Mouse (Mus musculus) embryonic fibroblast, embryonic 13.5 days (primary cell): Measurements from ENCODE around the gene a.

Experiments
- CTCF ChIP-seq: IDR thresholded peaks from 2 replicates; pipeline ENCODE4 v1.5.1; 2011; ENCODE audit warnings: mild to moderate bottlenecking, control low read depth, low read length, moderate library complexity, borderline replicate concordance; ENCODE audit not compliant: insufficient read depth
- POLR2A ChIP-seq: IDR thresholded peaks from 2 replicates; pipeline ENCODE4 v1.6.1; 2011; ENCODE audit warnings: low read depth, mild to moderate bottlenecking, control low read depth, low read length, moderate library complexity

- no peak for TF ChIP-seq POLR2A
- no peak for TF ChIP-seq CTCF
Measured at GRCm38 (mm10) chr2:155032938-155033710, 241.9 kb downstream of the a start.
